In the genomic region with DNA sequence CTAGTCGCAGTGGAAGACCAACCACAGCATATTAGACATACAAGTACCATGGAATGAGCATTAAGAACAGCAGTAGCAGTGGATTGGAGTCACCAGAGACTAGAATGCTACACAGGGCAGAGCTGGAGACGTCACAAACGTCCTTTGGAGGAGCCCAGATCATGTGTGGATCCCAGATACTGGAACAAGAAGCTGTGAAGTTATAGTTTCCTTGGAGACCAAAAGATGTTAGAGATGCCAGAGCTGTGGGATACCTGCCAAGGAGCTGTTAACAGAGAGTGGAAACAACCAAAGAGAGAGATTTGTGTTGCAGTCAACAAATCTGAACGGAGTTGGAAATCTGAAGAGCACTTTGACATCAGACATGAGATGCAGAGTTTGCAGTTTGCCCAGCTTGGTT, we compare ENCODE assay signal across 15 mouse cellular contexts.
A peak's percentile ranks its signal among the peaks of the same experiment; 100 is the strongest.
DNase-seq lines count a peak whose midpoint lies in the region; TF ChIP-seq lines count a peak whose summit lies in the region.
"Had no signal": no experiment of that assay in that cellular context is flagged by ENCODE, and none has a peak within 500 bp of the region (broad histone marks: within the 10 kb centered on the region; RNA-seq: fewer than 3 reads in every experiment).

No protein-coding gene starts in this region.

- no peaks in the 10 kb centered on the region for H3K9me3 ChIP-seq in hindbrain, embryonic 10.5 days
- H3K9me3 ChIP-seq: embryonic facial prominence, embryonic 15.5 days; hindbrain, embryonic 12.5 days; intestine, embryonic 15.5 days; liver, embryonic 12.5 days had no signal

- no peaks in the 10 kb centered on the region for H3K4me1 ChIP-seq in hindbrain, embryonic 10.5 days (replicated peaks)
- no peaks in the 10 kb centered on the region for H3K4me1 ChIP-seq in cerebellum, adult 2 months (ENCODE audit: control insufficient read depth, insufficient read depth, low read length)
- H3K4me1 ChIP-seq: embryonic facial prominence, embryonic 15.5 days; hindbrain, embryonic 12.5 days; intestine, embryonic 15.5 days; liver, embryonic 12.5 days had no signal

- no peak for TF ChIP-seq CTCF in cerebellum, adult 2 months (IDR thresholded peaks at IDR 0.05; ENCODE audit: borderline replicate concordance, insufficient read depth, low read depth, low read length)

- H3K27ac ChIP-seq in hindbrain, embryonic 10.5 days, result no peak overlapping the region
- H3K27ac ChIP-seq in cerebellum, adult 2 months (ENCODE audit: insufficient read depth, low read length), result no peak overlapping the region
- H3K27ac ChIP-seq: embryonic facial prominence, embryonic 15.5 days; hindbrain, embryonic 12.5 days; intestine, embryonic 15.5 days; kidney, postnatal 0 days; liver, embryonic 12.5 days had no signal

- H3K27me3 ChIP-seq in hindbrain, embryonic 10.5 days (ENCODE audit: insufficient read depth, poor library complexity, severe bottlenecking), result no peaks in the 10 kb centered on the region
- no peaks in the 10 kb centered on the region for H3K27me3 ChIP-seq in cerebellum, adult 2 months (ENCODE audit: control insufficient read depth, insufficient read depth, low read length)
- H3K27me3 ChIP-seq: embryonic facial prominence, embryonic 15.5 days; hindbrain, embryonic 12.5 days; intestine, embryonic 15.5 days; liver, embryonic 12.5 days had no signal

- H3K36me3 ChIP-seq in hindbrain, embryonic 10.5 days, result no peaks in the 10 kb centered on the region
- H3K36me3 ChIP-seq: embryonic facial prominence, embryonic 15.5 days; hindbrain, embryonic 12.5 days; intestine, embryonic 15.5 days; liver, embryonic 12.5 days had no signal

- H3K4me3 ChIP-seq in hindbrain, embryonic 10.5 days, result no peak overlapping the region
- no peak overlapping the region for H3K4me3 ChIP-seq in cerebellum, adult 2 months (replicated peaks; ENCODE audit: insufficient read depth, low read depth, low read length)
- H3K4me3 ChIP-seq: embryonic facial prominence, embryonic 15.5 days; hindbrain, embryonic 12.5 days; intestine, embryonic 15.5 days; liver, embryonic 12.5 days had no signal

- 90% methylated on average over 4 of the region's 4 CpGs for WGBS in hindbrain, embryonic 10.5 days
- WGBS in cerebellum, adult 2 months, result 52% methylated on average over 4 of the region's 4 CpGs

- TF ChIP-seq POLR2A in cerebellum, adult 2 months (IDR thresholded peaks at IDR 0.05; ENCODE audit: borderline replicate concordance, insufficient read depth, low read length), result no peak

- DNase-seq in heart, postnatal 4 days, result peak; percentile 8
- DNase-seq in heart, adult 8-10 months (ENCODE audit: low spot score), result no peak
- peak; percentile 40 for DNase-seq in brain, adult 2 months (ENCODE audit: low read depth, low spot score)
- peak; percentile 6 for DNase-seq in brain, embryonic 18.5 days (ENCODE audit: low read depth, low spot score)
- peak; percentile 11 for DNase-seq in right cerebral cortex, adult 18-20 months
- DNase-seq in hindbrain, embryonic 10.5 days (ENCODE audit: low spot score), result no peak
- DNase-seq in cerebellum, adult 2 months, result no peak
- no peak for DNase-seq in kidney, postnatal 4 days
- DNase-seq: adrenal gland, postnatal 10 days; thymus, postnatal 4 days had no signal

Comparison
In these comparisons a context has a peak if more than half of its experiments do, and no peak if none do; other contexts are left out.
1. DNase-seq: peak in heart, postnatal 4 days (single experiment), brain, adult 2 months (single experiment), brain, embryonic 18.5 days (single experiment) and right cerebral cortex, adult 18-20 months (single experiment); none in heart, adult 8-10 months (single experiment), hindbrain, embryonic 10.5 days (single experiment), cerebellum, adult 2 months (0 of 2) and kidney, postnatal 4 days (0 of 2).